Mouse (Mus musculus): ENCODE measurements around the gene Rbm8a2. TPM values are rescaled to one million over a fixed set of nuclear protein-coding genes. Genes with fewer than 3 reads are reported as not detected.

Rbm8a2 gene
- total RNA-seq, 1 experiment, result 0.58 TPM

- in situ Hi-C loops (cut with MboI; ENCODE audit: low sequenced_read_pairs in 2 of 2, unreplicated experiment in 2 of 2), result no loop called here
- Histone ChIP-seq H3K36me3 (ENCODE audit: control insufficient read depth, insufficient read depth, low read length, poor library complexity, severe bottlenecking) (no peaks in the 10 kb centered on the region), H3K9ac (ENCODE audit: insufficient read depth, low read depth, low read length, poor library complexity, severe bottlenecking) (no peak overlapping the region), H3K9me3 (ENCODE audit: control insufficient read depth, insufficient read depth, low read depth, low read length) (no peaks in the 10 kb centered on the region), H3K4me3 (ENCODE audit: insufficient read depth in 1 of 2, low read depth in 1 of 2, low read length in 2 of 2, poor library complexity in 1 of 2, severe bottlenecking in 1 of 2) (no peak overlapping the region), H3K27ac (ENCODE audit: insufficient read depth, low read depth, low read length, poor library complexity, severe bottlenecking) (no peak overlapping the region), H3K4me1 (ENCODE audit: control insufficient read depth in 2 of 2, insufficient read depth in 2 of 2, low read length in 2 of 2, poor library complexity in 1 of 2) (no peaks in the 10 kb centered on the region)
- DNase-seq (ENCODE audit: low read depth, low spot score), result no peak
- TF ChIP-seq ZNF384 (IDR thresholded peaks at IDR 0.05; ENCODE audit: low read depth, low read length) (no peak), HCFC1 (IDR thresholded peaks at IDR 0.05; ENCODE audit: borderline replicate concordance, insufficient read depth, low read length) (no peak), CHD2 (IDR thresholded peaks at IDR 0.05; ENCODE audit: low read depth, low read length) (no peak), MAFK (IDR thresholded peaks at IDR 0.05; ENCODE audit: insufficient read depth, low read depth, low read length) (no peak), ZC3H11A (IDR thresholded peaks at IDR 0.05; ENCODE audit: borderline replicate concordance, low read depth, low read length) (no peak)
Measured at GRCm38 (mm10) chr1:175997076-175997651, 18.2 kb upstream of the Rbm8a2 start.

GRCm38 (mm10) chr1:175988912-175989311 is 10.0 kb upstream of the Rbm8a2 start:
- no peak overlapping the region for H3K27ac ChIP-seq (ENCODE audit: insufficient read depth, low read depth, low read length, poor library complexity, severe bottlenecking)
- no peaks in the 10 kb centered on the region; a peak in 1 of 4 replicates for H3K4me1 ChIP-seq (ENCODE audit: control insufficient read depth in 2 of 2, insufficient read depth in 2 of 2, low read length in 2 of 2, poor library complexity in 1 of 2)
- no peaks in the 10 kb centered on the region for H3K36me3 ChIP-seq (ENCODE audit: control insufficient read depth, insufficient read depth, low read length, poor library complexity, severe bottlenecking)
- no peak for DNase-seq (ENCODE audit: low read depth, low spot score)
- H3K9ac ChIP-seq (ENCODE audit: insufficient read depth, low read depth, low read length, poor library complexity, severe bottlenecking), result no peak overlapping the region
- in situ Hi-C loops (cut with MboI; ENCODE audit: low sequenced_read_pairs in 2 of 2, unreplicated experiment in 2 of 2), result no loop called here
- no peak overlapping the region for H3K4me3 ChIP-seq (ENCODE audit: insufficient read depth in 1 of 2, low read depth in 1 of 2, low read length in 2 of 2, poor library complexity in 1 of 2, severe bottlenecking in 1 of 2)
- TF ChIP-seq ZC3H11A (IDR thresholded peaks at IDR 0.05; ENCODE audit: borderline replicate concordance, low read depth, low read length) (no peak), ZNF384 (IDR thresholded peaks at IDR 0.05; ENCODE audit: low read depth, low read length) (no peak), HCFC1 (IDR thresholded peaks at IDR 0.05; ENCODE audit: borderline replicate concordance, insufficient read depth, low read length) (no peak), MAFK (IDR thresholded peaks at IDR 0.05; ENCODE audit: insufficient read depth, low read depth, low read length) (no peak), CHD2 (IDR thresholded peaks at IDR 0.05; ENCODE audit: low read depth, low read length) (no peak)
- no peaks in the 10 kb centered on the region for H3K9me3 ChIP-seq (ENCODE audit: control insufficient read depth, insufficient read depth, low read depth, low read length)

GRCm38 (mm10) chr1:175988448-175988847 is 9.5 kb upstream of the Rbm8a2 start:
- H3K36me3 ChIP-seq (ENCODE audit: control insufficient read depth, insufficient read depth, low read length, poor library complexity, severe bottlenecking), result no peaks in the 10 kb centered on the region
- in situ Hi-C loops (cut with MboI; ENCODE audit: low sequenced_read_pairs in 2 of 2, unreplicated experiment in 2 of 2), result no loop called here
- H3K4me1 ChIP-seq (ENCODE audit: control insufficient read depth in 2 of 2, insufficient read depth in 2 of 2, low read length in 2 of 2, poor library complexity in 1 of 2), result no peaks in the 10 kb centered on the region; a peak in 1 of 4 replicates
- no peak overlapping the region for H3K27ac ChIP-seq (ENCODE audit: insufficient read depth, low read depth, low read length, poor library complexity, severe bottlenecking)
- H3K9me3 ChIP-seq (ENCODE audit: control insufficient read depth, insufficient read depth, low read depth, low read length), result no peaks in the 10 kb centered on the region
- DNase-seq (ENCODE audit: low read depth, low spot score), result no peak
- no peak for TF ChIP-seq MAFK (IDR thresholded peaks at IDR 0.05; ENCODE audit: insufficient read depth, low read depth, low read length)
- no peak for TF ChIP-seq ZC3H11A (IDR thresholded peaks at IDR 0.05; ENCODE audit: borderline replicate concordance, low read depth, low read length)
- no peak for TF ChIP-seq ZNF384 (IDR thresholded peaks at IDR 0.05; ENCODE audit: low read depth, low read length)
- no peak for TF ChIP-seq CHD2 (IDR thresholded peaks at IDR 0.05; ENCODE audit: low read depth, low read length)
- TF ChIP-seq HCFC1 (IDR thresholded peaks at IDR 0.05; ENCODE audit: borderline replicate concordance, insufficient read depth, low read length), result no peak
- no peak overlapping the region for H3K4me3 ChIP-seq (ENCODE audit: insufficient read depth in 1 of 2, low read depth in 1 of 2, low read length in 2 of 2, poor library complexity in 1 of 2, severe bottlenecking in 1 of 2)
- no peak overlapping the region for H3K9ac ChIP-seq (ENCODE audit: insufficient read depth, low read depth, low read length, poor library complexity, severe bottlenecking)

- no peak overlapping the region for H3K9ac ChIP-seq (ENCODE audit: insufficient read depth, low read depth, low read length, poor library complexity, severe bottlenecking)
- no peak overlapping the region for H3K27ac ChIP-seq (ENCODE audit: insufficient read depth, low read depth, low read length, poor library complexity, severe bottlenecking)
- DNase-seq (ENCODE audit: low read depth, low spot score), result no peak
- no peaks in the 10 kb centered on the region for H3K4me1 ChIP-seq (ENCODE audit: control insufficient read depth in 2 of 2, insufficient read depth in 2 of 2, low read length in 2 of 2, poor library complexity in 1 of 2)
- no peak for TF ChIP-seq MAFK (IDR thresholded peaks at IDR 0.05; ENCODE audit: insufficient read depth, low read depth, low read length)
- TF ChIP-seq HCFC1 (IDR thresholded peaks at IDR 0.05; ENCODE audit: borderline replicate concordance, insufficient read depth, low read length), result no peak
- TF ChIP-seq ZC3H11A (IDR thresholded peaks at IDR 0.05; ENCODE audit: borderline replicate concordance, low read depth, low read length), result no peak
- H3K36me3 ChIP-seq (ENCODE audit: control insufficient read depth, insufficient read depth, low read length, poor library complexity, severe bottlenecking), result no peaks in the 10 kb centered on the region
- no peak overlapping the region for H3K4me3 ChIP-seq (ENCODE audit: insufficient read depth in 1 of 2, low read depth in 1 of 2, low read length in 2 of 2, poor library complexity in 1 of 2, severe bottlenecking in 1 of 2)
- in situ Hi-C loops (cut with MboI; ENCODE audit: low sequenced_read_pairs in 2 of 2, unreplicated experiment in 2 of 2), result no loop called here
- no peaks in the 10 kb centered on the region for H3K9me3 ChIP-seq (ENCODE audit: control insufficient read depth, insufficient read depth, low read depth, low read length)
Measured at GRCm38 (mm10) chr1:175970710-175971109, 8.2 kb downstream of the Rbm8a2 start.

Data from ES-E14 (cell line).